Mouse (Mus musculus): ENCODE data around the gene Lsm4. TPM values are rescaled to one million over a fixed set of nuclear protein-coding genes. Genes with fewer than 3 reads are reported as not detected.

Gene Lsm4
- total and polyA plus RNA-seq, 3 experiments, result 143 to 240 (median 168) TPM

- no peaks in the 10 kb centered on the region for H3K27me3 ChIP-seq (replicated peaks)
- dilution Hi-C loops (cut with MboI; ENCODE audit: extremely low pct_ligation_motif_present, extremely low pct_unique_long_range_greater_than_20kb, low sequenced_read_pairs), result no loop called here
- no peak for DNase-seq (ENCODE audit: extremely low read depth)
- H3K9ac ChIP-seq (ENCODE audit: insufficient read depth, low read depth), result no peak overlapping the region
- no peaks in the 10 kb centered on the region for H3K9me3 ChIP-seq (replicated peaks; ENCODE audit: low read length)
- H3K4me2 ChIP-seq (ENCODE audit: insufficient read depth, low read depth, poor library complexity, severe bottlenecking), result no peak overlapping the region
- H3K27ac ChIP-seq (ENCODE audit: insufficient read depth, low read depth), result no peak overlapping the region
- H3K79me2 ChIP-seq (replicated peaks; ENCODE audit: control insufficient read depth, extremely low read depth, insufficient read depth, poor library complexity, severe bottlenecking), result no peaks in the 10 kb centered on the region
- no peak for TF ChIP-seq JUND (conservative IDR thresholded peaks at IDR 0.05; ENCODE audit: low read depth, low read length)
- TF ChIP-seq RAD21 (IDR thresholded peaks at IDR 0.05; ENCODE audit: low read depth, low read length), result no peak
- TF ChIP-seq TCF12 (IDR thresholded peaks at IDR 0.05; ENCODE audit: low read depth, low read length), result no peak
- no peak for TF ChIP-seq EP300 (IDR thresholded peaks at IDR 0.05; ENCODE audit: low read length)
- no peak for TF ChIP-seq MEF2A (IDR thresholded peaks at IDR 0.05; ENCODE audit: borderline replicate concordance, low read depth, low read length)
- no peak for TF ChIP-seq GABPA (IDR thresholded peaks at IDR 0.05; ENCODE audit: insufficient replicate concordance, low read depth, low read length)
- no peak for TF ChIP-seq USF2 (conservative IDR thresholded peaks at IDR 0.05; ENCODE audit: low read depth, low read length)
- TF ChIP-seq BHLHE40 (IDR thresholded peaks at IDR 0.05; ENCODE audit: low read depth, low read length), result no peak
- TF ChIP-seq ZKSCAN1 (IDR thresholded peaks at IDR 0.05; ENCODE audit: borderline replicate concordance, low read depth, low read length), result no peak
- no peak for TF ChIP-seq POLR2A (IDR thresholded peaks at IDR 0.05; ENCODE audit: low read depth, low read length)
- no peak for TF ChIP-seq MAFK (IDR thresholded peaks at IDR 0.05; ENCODE audit: insufficient replicate concordance, low read length)
- no peak for TF ChIP-seq KAT2A (IDR thresholded peaks at IDR 0.05; ENCODE audit: insufficient replicate concordance, low read length)
- no peak for TF ChIP-seq ZMIZ1 (IDR thresholded peaks at IDR 0.05; ENCODE audit: low read depth, low read length)
- no peak for TF ChIP-seq IRF4 (IDR thresholded peaks at IDR 0.05; ENCODE audit: low read depth, low read length)
- TF ChIP-seq PAX5 (IDR thresholded peaks at IDR 0.05; ENCODE audit: low read length), result no peak
- TF ChIP-seq JUN (IDR thresholded peaks at IDR 0.05; ENCODE audit: insufficient read depth, low read depth, low read length), result no peak
- no peak for TF ChIP-seq ELF1 (IDR thresholded peaks at IDR 0.05; ENCODE audit: low read depth, low read length)
- no peak for TF ChIP-seq E2F4 (IDR thresholded peaks at IDR 0.05; ENCODE audit: insufficient replicate concordance, low read depth, low read length)
- TF ChIP-seq MXI1 (IDR thresholded peaks at IDR 0.05; ENCODE audit: low read depth, low read length), result no peak
- TF ChIP-seq CHD1 (IDR thresholded peaks at IDR 0.05; ENCODE audit: low read depth, low read length), result no peak
- H3K4me3 ChIP-seq (replicated peaks in 1 of 3; ENCODE audit: low read depth in 2 of 3, low read length in 2 of 3, poor library complexity in 1 of 3), result no peak overlapping the region
- in situ Hi-C loops (cut with MboI; ENCODE audit: low pct_ligation_motif_present, low pct_unique_long_range_greater_than_20kb, low sequenced_read_pairs), result no loop called here
- H3K4me1 ChIP-seq (ENCODE audit: control insufficient read depth in 1 of 2, insufficient read depth in 2 of 2), result peaks cover 0 to 2% of the 10 kb centered on the region in 2 experiments; a peak in 2 of 4 replicates
- peaks cover 0 to 37% of the 10 kb centered on the region in 2 experiments for H3K36me3 ChIP-seq (replicated peaks in 1 of 2; ENCODE audit: control insufficient read depth in 1 of 2, insufficient read depth in 1 of 2, low read length in 1 of 2)
These were observed 35.2 kb downstream of the Lsm4 start for GRCm38 (mm10) chr8:70708281-70708680.

GRCm38 (mm10) chr8:70709794-70710193, 36.7 kb downstream of the Lsm4 start:
- Histone ChIP-seq H3K4me3 (replicated peaks in 1 of 3; ENCODE audit: low read depth in 2 of 3, low read length in 2 of 3, poor library complexity in 1 of 3) (no peak overlapping the region), H3K9me3 (replicated peaks; ENCODE audit: low read length) (no peaks in the 10 kb centered on the region), H3K27me3 (replicated peaks) (no peaks in the 10 kb centered on the region), H3K9ac (ENCODE audit: insufficient read depth, low read depth) (no peak overlapping the region), H3K79me2 (replicated peaks; ENCODE audit: control insufficient read depth, extremely low read depth, insufficient read depth, poor library complexity, severe bottlenecking) (no peaks in the 10 kb centered on the region), H3K27ac (ENCODE audit: insufficient read depth, low read depth) (no peak overlapping the region), H3K36me3 (replicated peaks in 1 of 2; ENCODE audit: control insufficient read depth in 1 of 2, insufficient read depth in 1 of 2, low read length in 1 of 2) (peaks cover 0 to 30% of the 10 kb centered on the region in 2 experiments), H3K4me2 (ENCODE audit: insufficient read depth, low read depth, poor library complexity, severe bottlenecking) (no peak overlapping the region), H3K4me1 (ENCODE audit: control insufficient read depth in 1 of 2, insufficient read depth in 2 of 2) (no peaks in the 10 kb centered on the region)
- dilution Hi-C loops (cut with MboI; ENCODE audit: extremely low pct_ligation_motif_present, extremely low pct_unique_long_range_greater_than_20kb, low sequenced_read_pairs) (no loop called here), in situ Hi-C loops (cut with MboI; ENCODE audit: low pct_ligation_motif_present, low pct_unique_long_range_greater_than_20kb, low sequenced_read_pairs) (loop anchor here (10.0 kb wide), 2 partner anchors 45 to 135 kb away; partner anchors contain the start of gene Pgpep1)
- DNase-seq (ENCODE audit: extremely low read depth), result no peak
- no peak for TF ChIP-seq USF2 (conservative IDR thresholded peaks at IDR 0.05; ENCODE audit: low read depth, low read length)
- TF ChIP-seq RCOR1 (conservative IDR thresholded peaks at IDR 0.05; ENCODE audit: low read depth, low read length), result no peak
- no peak for TF ChIP-seq JUND (conservative IDR thresholded peaks at IDR 0.05; ENCODE audit: low read depth, low read length)
- TF ChIP-seq ELF1 (IDR thresholded peaks at IDR 0.05; ENCODE audit: low read depth, low read length), result no peak
- TF ChIP-seq USF1 (IDR thresholded peaks at IDR 0.05; ENCODE audit: low read depth, low read length), result no peak
- no peak for TF ChIP-seq POLR2AphosphoS2 (IDR thresholded peaks at IDR 0.05; ENCODE audit: low read depth, low read length)
- TF ChIP-seq TCF12 (IDR thresholded peaks at IDR 0.05; ENCODE audit: low read depth, low read length), result no peak
- no peak for TF ChIP-seq CHD2 (IDR thresholded peaks at IDR 0.05; ENCODE audit: low read length)
- no peak for TF ChIP-seq ETS1 (conservative IDR thresholded peaks at IDR 0.05; ENCODE audit: low read depth, low read length)
- no peak for TF ChIP-seq CTCF (conservative IDR thresholded peaks at IDR 0.05 in 1 of 2, IDR thresholded peaks at IDR 0.05 in 1 of 2; ENCODE audit: low read depth in 2 of 2, low read length in 2 of 2)
- TF ChIP-seq RAD21 (IDR thresholded peaks at IDR 0.05; ENCODE audit: low read depth, low read length), result no peak
- TF ChIP-seq IRF4 (IDR thresholded peaks at IDR 0.05; ENCODE audit: low read depth, low read length), result no peak
- TF ChIP-seq KAT2A (IDR thresholded peaks at IDR 0.05; ENCODE audit: insufficient replicate concordance, low read length), result no peak
- no peak for TF ChIP-seq MAZ (IDR thresholded peaks at IDR 0.05; ENCODE audit: low read depth, low read length)
- no peak for TF ChIP-seq POLR2A (IDR thresholded peaks at IDR 0.05; ENCODE audit: low read depth, low read length)
- no peak for TF ChIP-seq NELFE (IDR thresholded peaks at IDR 0.05; ENCODE audit: low read depth, low read length)
- no peak for TF ChIP-seq SMC3 (IDR thresholded peaks at IDR 0.05; ENCODE audit: low read depth, low read length)
- no peak for TF ChIP-seq ZMIZ1 (IDR thresholded peaks at IDR 0.05; ENCODE audit: low read depth, low read length)
- no peak for TF ChIP-seq TBP (conservative IDR thresholded peaks at IDR 0.05; ENCODE audit: low read depth, low read length)
- TF ChIP-seq ZKSCAN1 (IDR thresholded peaks at IDR 0.05; ENCODE audit: borderline replicate concordance, low read depth, low read length), result no peak
